Mouse (Mus musculus) layer of hippocampus, adult 2 months (tissue): ENCODE data around the gene Pgpep1. TPM values are rescaled to one million over a fixed set of nuclear protein-coding genes. Genes with fewer than 3 reads are reported as not detected.

Experiments used
- DNase-seq, 2 experiments: peaks; one replicate each; pipeline ENCODE4 v3.0.0; 2022; ENCODE audit warnings: low spot score in 2 of 2
- H3K27ac ChIP-seq: fragments of 200-600 bp; 2 replicates; pipeline ENCODE4 v1.8.1; 2022
- H3K4me3 ChIP-seq: fragments of 200-600 bp; 2 replicates; pipeline ENCODE4 v1.8.1; 2022; ENCODE audit warnings: mild to moderate bottlenecking
- CTCF ChIP-seq: fragments of 200-600 bp; conservative IDR thresholded peaks from 2 replicates; pipeline ENCODE4 v1.8.1; 2022; ENCODE audit warnings: antibody characterized with exemption, mild to moderate bottlenecking, moderate library complexity
- total RNA-seq, 2 experiments: library from RNA; stranded (reverse); gene quantifications; 2 replicates each; pipeline ENCODE4 v1.2.3; 2021

The Pgpep1 gene
- total RNA-seq, 2 experiments from 2014 or later: 25.4 to 29.1 TPM

DNA sequence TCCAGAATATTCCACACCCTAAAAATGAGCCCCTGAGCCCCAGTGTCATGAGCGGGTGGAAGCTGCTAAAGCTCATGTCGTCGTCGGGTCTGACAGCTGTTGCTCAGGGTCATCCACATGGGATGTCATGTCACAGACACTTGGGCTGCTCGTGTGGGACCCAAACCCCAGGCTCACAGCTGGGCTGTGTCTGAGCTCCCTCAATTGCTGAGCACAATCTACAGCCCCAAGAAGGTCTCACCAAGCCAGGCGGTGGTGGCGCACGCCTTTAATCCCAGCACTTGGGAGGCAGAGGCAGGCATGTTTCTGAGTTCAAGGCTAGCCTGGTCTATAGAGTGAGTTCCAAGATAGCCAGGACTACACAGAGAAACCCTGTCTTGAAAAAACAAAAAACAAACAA, 44.9 kb downstream of the Pgpep1 start:
- no peak for TF ChIP-seq CTCF
- no peak for DNase-seq
- H3K4me3 ChIP-seq: no peak overlapping the region
- H3K27ac ChIP-seq: no peak overlapping the region

DNA sequence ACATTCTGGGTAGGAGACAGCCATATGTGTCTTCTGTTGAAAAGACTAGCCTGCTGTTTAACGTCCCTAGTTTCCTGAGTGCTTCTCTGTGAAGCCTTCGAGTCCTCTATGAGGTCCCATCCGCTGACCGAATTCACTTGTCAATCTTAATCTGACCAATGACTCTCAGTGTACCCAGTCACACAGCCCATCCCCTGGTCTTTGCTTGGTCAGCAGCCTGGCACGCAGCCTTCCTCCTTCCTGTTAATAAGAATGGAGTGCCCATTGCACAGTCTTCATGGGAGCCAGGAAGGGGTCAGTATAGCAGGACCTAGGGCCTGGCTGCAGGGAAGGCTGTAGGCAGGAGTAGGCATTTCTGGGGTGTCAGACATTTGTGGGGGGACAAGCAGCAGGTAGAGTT, 45.7 kb downstream of the Pgpep1 start:
- Histone ChIP-seq H3K27ac (no peak overlapping the region), H3K4me3 (no peak overlapping the region)
- TF ChIP-seq CTCF: no peak
- DNase-seq: no peak

DNA sequence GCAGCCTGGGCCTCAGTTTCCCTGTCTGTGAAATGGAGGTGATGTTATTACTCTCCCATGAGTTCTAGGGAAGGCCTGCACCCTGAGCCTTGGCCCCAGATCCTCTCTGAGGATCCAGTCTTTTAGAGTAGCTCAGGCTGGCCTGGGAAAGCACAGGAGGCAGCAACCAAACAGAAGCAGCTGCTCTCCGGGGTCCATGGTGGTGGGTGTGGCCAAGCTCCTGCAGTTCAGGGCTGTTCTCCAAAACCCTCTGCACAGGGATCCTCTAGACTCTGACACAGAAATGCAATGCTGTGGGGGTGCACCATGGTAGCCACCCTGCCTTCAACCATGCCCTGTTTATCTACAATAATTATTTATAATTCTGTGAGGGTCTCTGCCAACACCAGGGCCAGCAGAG, 46.4 kb downstream of the Pgpep1 start:
- no peak for TF ChIP-seq CTCF
- no peak overlapping the region for H3K4me3 ChIP-seq
- no peak for DNase-seq
- no peak overlapping the region for H3K27ac ChIP-seq

DNA sequence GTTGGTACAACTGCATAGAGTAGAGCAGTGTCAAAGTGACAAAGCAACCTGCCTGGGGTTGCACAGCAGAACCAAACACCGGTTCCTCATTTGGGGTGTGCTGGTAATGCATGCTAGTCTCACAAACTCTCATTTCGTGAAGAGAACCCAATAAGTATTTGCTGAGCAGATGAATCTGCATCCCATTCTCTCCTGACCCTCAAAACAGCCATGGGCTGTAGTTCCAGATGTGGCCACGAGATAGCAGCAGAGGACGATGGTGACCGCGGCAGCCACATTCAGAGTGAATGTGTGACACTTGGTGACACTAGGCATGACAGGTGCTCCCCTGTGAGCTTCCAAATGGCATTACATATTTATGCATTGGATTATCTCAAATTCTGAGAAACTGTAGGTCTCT, 48.3 kb downstream of the Pgpep1 start:
- peak; percentile 73 to 87 for DNase-seq
- peak overlapping the region; percentile 99 for H3K27ac ChIP-seq
- TF ChIP-seq CTCF: peak; percentile 97
- peak overlapping the region; percentile 64 for H3K4me3 ChIP-seq

DNA sequence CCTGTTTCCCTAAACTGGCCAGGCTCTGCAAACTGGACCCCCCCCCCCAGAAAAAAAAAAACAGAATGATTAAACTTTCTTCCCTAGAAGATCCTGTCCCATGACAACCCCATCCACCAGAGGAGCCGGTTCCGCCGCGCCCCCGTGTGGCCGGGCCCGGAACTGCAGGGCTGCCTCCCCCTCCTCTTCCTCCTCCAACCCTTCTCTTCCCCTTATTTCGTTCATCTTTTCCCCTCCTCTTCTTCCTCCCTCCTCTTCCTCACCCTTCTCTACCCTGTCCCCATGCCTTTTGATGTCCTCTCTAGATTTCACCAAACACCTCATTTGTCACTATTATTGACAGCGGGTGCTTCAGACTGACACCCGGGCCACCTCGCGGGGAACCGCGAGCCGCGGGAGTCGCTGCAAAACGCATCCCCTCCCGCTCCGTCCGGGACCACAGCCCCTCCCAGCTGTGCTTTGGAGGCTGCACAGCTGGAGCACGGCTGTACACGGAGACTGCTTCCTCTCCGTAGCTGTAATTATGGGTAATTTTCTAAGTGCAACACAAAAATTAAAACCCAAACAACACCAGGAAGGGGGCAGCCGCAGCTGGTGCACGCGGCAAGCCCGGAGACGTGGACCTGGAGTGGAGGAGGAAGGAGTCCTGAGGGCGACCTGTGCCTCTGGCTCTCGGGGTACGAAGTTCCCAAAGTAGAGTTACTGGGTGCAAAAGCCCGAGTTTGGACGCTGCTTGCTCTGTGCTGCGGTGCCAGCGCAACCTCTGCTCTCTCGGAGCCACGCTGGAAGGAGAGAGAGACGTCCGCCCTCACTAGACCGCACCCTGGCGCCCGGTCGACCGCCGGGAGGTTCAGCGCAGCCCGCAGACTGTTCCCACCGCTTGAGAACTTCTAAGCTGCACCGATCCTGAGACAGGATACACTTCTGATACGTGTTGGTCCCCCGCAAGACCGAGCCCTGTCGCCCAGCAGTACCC, 49.1 kb downstream of the Pgpep1 start:
- peak in 1 of 2 experiments; percentile 91 for DNase-seq
- peak overlapping the region; percentile 99 for H3K27ac ChIP-seq
- H3K4me3 ChIP-seq: peak overlapping the region; percentile 64
- peak; percentile 86 for TF ChIP-seq CTCF

DNA sequence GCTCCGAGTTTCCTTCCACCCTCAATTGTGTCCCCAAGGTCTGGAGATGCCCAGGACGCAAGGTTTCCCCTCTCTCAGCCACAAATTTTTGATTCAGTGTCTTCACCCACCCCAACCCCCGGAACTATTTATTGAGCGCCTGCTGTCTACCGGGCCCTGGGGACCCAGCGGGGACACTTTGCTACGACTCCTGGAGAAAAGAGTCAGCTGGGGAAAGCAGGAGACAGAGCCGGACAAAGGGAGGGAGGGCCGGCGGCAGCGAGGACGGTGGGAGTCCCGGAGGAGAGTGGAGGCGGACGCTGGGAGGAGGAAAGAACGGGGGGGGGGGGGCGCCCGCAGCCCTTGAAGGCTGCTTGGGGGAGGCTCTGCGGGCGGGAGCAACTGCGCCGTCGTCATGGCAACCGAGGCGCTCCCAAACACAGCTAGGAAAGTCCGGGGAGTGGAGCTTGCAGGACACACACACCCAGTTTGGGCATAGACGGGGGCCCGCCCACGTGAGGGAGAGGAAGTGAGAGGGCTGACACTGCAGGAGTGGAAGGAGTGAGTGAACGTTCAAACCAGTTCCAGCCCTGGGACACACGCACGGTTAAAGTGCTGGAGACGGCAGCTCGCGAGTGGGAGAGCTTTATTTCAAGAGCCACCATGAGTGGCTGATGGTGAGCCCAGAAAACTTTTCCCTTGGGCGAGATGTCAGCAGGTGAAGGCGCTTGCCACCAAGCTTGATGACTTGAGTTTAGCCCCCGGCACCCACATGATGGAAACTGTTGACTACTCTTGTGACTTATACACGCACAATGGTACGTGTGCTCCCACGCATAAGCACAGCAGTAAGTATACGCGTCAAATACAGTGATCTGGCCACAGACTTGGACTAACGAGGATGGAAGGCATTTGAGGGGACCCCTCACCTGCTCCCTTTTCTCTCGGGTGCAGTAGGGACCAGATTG, 50.1 kb downstream of the Pgpep1 start:
- Histone ChIP-seq H3K4me3 (peak overlapping the region; percentile 48), H3K27ac (peak overlapping the region; percentile 99)
- no peak for TF ChIP-seq CTCF
- DNase-seq: peak; percentile 69 to 89

DNA sequence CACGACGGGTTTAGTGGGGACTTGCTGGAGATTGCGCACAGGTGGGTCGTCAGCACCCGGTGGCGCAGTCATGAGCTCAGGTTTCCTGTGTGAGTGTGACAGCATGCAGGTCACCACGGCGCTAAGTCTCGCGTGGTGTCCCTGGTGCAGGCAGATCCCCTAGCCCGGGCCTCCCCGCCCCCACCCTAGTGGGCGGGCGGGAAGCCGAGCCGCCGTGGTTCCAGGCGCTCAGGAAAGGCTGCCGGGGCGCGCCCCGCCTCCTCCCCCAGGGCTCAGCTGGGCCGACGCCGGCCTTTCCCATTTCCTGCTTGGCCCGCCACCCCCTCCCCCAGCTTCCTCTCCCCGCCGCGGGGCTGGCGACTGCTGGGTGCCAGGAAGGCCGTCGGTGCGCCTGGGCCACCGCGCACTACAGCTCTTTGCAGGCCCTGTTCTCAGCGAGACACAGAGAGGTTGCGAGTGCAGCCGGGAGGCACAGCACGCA, 50.8 kb downstream of the Pgpep1 start:
- H3K27ac ChIP-seq: peak overlapping the region; percentile 99
- TF ChIP-seq CTCF: no peak
- peak overlapping the region; percentile 48 for H3K4me3 ChIP-seq
- DNase-seq: peak in 1 of 2 experiments; percentile 60

DNA sequence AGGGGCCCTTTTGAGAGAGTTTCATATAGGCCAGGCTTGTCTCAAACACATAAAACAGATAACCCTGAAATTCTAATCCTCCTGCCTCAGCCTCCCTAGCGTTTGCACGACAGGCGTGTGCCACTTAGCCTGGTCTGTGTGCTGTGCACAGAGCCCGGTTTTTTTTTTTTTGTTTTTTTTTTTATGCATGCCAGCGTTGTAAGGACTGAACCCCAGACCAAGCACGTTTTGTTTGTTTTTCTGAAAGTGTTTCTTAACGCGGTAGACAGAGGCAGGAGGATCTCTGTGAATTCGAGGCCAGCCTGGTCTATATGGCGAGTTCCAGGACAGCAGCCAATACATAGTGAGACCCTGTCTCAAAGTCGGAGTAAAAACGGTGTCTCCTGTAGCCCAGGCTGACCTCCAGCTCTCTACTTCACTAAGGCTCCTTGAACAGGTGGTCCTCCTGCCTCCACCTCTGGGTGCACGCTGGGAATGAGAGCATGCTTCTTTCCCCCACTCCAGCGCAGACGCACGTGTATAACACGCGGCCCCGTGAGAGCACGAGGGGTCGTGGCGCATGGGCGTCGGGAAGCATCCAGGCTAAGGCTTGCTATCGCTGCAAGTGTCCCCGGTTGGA, 51.3 kb downstream of the Pgpep1 start, which contains the start of gene Ssbp4:
Ssbp4 (minus strand) TSS at position 124 of the 619 bp plus-strand sequence.
- no peak for DNase-seq
- no peak for TF ChIP-seq CTCF
- peak within 1 kb of the TSS; percentile 99 for H3K27ac ChIP-seq
- peak within 1 kb of the TSS; percentile 90 for H3K4me3 ChIP-seq

DNA sequence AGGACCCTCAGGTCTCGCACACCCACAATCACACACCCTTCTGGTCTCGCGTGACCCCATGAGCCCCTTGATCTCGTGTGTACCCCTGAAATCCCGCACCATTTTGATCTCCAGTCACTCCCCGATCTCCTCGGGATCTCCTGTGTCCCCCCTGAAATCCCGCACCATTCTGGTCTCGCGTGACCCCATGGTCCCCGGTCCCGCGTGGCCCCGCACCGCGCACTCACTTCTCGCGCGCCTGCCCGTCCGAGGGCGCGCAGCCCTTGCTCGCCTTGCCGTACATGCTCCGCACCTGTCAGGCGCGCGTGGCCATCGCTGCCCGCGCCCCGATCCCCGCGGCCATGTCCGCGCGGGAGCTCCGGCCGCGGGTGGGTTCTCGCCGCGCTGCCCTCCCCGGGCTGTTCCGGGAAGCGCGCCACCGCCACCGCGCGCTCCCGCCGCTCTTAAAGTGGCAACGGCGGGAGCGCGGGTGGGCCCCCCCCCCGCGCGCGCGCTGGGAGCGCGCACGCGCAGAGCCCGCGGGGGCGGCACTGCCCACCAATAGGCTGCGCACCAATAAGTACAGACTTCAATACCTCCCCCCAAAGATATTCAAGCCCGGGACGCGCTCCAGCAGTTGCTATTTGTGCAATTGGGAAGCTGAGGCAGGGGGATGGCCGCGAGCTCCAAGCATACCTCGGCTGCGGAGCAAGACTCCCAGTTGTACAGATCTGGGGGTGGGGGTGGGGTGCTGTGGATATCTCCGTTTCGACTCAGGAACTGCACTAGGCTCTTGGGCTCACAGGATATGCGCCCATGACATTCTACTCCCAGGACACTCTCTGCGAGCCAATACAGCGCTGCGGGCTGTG, 52.1 kb downstream of the Pgpep1 start:
- Histone ChIP-seq H3K27ac (peak overlapping the region; percentile 99), H3K4me3 (peak overlapping the region; percentile 90)
- DNase-seq: peak in 1 of 2 experiments; percentile 62
- no peak for TF ChIP-seq CTCF

DNA sequence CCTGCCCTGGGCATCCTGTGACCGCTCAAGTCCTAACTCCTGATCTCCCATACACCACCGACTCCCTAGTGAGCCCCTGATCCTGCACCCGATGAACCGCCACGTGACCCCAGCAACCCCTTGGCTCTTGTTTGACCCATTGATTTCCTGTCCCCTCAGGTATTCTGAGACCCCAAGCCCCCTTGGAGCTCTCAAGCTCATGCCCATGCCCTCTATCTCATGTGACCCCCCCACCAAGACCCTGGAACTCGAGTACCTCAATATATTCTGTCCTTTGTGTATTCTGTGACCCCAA, 52.6 kb downstream of the Pgpep1 start:
- peak overlapping the region; percentile 90 for H3K4me3 ChIP-seq
- peak overlapping the region; percentile 99 for H3K27ac ChIP-seq
- TF ChIP-seq CTCF: no peak
- DNase-seq: no peak

DNA sequence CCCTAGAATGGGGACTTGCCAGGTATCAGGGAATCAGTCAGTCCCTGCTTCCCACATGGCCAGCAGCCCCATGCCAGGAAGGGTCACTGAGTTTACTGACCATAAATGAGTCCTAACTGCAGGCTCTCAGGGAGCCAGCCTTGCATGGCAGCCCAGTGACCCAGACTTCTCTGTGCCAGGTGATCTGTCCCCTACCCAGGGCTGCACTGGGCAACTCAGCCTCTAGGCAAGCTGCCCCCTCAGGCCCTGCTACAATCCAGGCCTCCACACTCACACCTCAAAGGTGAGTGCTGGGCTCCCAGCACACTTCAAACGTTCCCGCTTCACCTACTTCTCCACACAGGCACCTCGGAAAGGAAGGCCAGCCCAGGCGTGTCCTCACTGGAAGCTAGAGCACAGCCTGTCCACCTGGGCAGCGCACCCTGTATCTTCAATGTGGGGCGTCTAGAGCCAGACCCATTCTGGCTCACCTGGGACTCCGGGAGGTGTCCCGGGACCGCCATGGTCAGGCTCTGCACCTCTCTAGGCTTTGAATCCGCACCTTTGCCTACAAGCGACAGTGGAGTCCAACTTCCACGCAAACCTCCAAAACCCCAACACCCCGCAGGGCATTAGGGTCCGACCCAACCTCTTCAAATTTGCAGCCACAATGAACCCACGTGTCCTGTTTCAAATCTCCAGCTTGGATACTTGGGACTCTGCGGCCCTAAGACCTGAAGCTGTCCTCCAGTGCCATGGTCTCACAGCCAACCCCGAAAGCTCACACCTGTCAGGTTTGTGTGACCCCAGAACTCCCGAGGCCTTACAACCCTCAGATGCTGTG, 53.2 kb downstream of the Pgpep1 start:
- DNase-seq: no peak
- TF ChIP-seq CTCF: no peak
- Histone ChIP-seq H3K27ac (peak overlapping the region; percentile 99), H3K4me3 (peak overlapping the region; percentile 90)
